Mouse (Mus musculus) heart, adult 2 months (tissue): ENCODE measurements around the gene Gpha2.

Experiments
- CTCF ChIP-seq: fragments of 200-600 bp; IDR thresholded peaks from 2 replicates; pipeline ENCODE4 v1.8.1; 2022; ENCODE audit warnings: antibody characterized with exemption, mild to moderate bottlenecking, moderate library complexity
- POLR2A ChIP-seq: fragments of 200-500 bp; IDR thresholded peaks from 2 replicates; pipeline ENCODE4 v1.6.1; 2011; ENCODE audit warnings: mild to moderate bottlenecking, low read depth, low read length, control low read depth; ENCODE audit not compliant: insufficient read depth

DNA sequence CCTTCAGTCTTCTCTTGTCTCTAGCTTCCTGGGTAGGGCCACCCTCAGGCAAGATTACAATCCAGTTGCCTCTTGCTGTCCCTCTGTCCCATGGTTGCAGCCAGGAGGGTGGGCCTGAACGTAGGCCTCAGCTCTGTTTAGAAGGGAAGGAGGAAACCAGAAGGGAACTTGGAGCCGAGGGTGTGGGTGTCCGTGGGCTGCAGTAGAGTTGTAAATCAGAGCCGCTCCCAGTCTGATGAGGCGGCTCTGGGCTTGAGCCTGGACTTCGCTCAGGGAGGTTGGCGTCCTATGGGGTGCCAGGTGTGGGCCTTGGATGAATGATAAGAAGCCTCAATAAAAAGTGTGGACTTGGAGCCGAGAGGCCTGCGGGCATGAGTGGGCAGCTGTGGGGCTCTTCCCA is 38.0 kb downstream of the Gpha2 start:
- no peak for TF ChIP-seq POLR2A
- TF ChIP-seq CTCF, result no peak
